Mouse (Mus musculus): Measurements from ENCODE around the gene Klrb1c. TPM values are rescaled to one million over a fixed set of nuclear protein-coding genes. Genes with fewer than 3 reads are reported as not detected.
"Not testable (repeated sequence)": the region's sequence is repeated elsewhere in the genome, so short reads cannot be mapped to it uniquely, and the experiment has no call there.

The Klrb1c gene
- polyA plus RNA-seq, 1 experiment, result not detected

DNA sequence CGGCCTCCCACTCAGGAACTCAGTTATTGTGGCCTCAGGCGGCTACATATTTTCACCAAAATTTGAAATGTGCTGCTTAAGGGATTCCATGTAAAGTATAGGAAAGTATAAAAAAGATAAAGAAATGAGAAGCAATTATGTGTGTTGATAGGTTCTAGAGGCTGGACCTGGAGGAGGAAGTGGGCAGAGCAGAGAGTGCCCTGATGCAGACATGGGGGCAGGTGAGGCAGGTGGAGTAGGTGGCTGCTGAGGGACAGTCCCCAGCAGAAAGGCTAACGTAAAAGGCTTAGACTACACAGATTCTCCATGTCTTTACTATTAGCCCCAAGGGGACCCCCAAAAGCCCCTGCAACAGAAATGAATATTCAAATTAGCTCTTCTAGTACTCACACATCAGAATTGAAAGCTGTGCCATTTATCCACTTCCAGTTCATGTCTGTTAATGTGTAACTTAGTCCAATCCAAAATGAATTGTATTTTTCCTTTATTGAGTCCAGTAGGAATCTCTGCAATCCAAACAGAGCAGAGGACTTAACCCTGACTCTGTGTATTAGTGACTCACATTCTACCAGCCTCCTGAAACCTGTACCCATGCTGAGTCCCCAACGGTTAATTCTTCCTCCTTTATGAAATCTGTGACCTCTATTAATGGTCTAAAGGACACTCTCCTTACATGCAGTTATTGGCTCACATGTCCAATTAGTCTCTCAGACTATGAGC lies 29.2 kb upstream of the Klrb1c start:
- no peak for TF ChIP-seq GATA1 (IDR thresholded peaks at IDR 0.05; ENCODE audit: borderline replicate concordance, low read length)
- no peak for TF ChIP-seq FLI1 (IDR thresholded peaks at IDR 0.05; ENCODE audit: low read length)

DNA sequence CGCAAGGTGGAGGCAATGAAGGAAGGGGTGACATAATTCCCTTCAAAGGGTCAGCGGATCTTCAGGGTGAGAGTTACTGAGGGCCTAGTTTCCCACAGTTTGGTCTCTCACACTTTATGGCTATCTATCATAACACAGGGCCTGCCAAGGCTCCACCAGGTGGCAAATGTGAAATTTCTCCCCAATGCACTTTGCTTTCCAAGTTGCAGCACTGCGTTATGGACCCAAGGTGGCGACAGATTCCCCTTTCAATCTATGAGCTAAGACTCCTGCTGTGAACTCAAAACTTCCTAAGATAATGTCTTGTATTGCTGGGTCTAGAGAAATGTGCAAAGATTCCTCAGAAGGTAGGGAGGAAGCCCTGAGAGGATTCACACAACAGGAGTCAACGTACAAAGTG lies 19.5 kb upstream of the Klrb1c start:
- H3K27me3 ChIP-seq (replicated peaks), result peaks cover 5% of the 10 kb centered on the region
- TF ChIP-seq GATA1 (IDR thresholded peaks at IDR 0.05; ENCODE audit: borderline replicate concordance, low read length), result no peak
- H3K36me3 ChIP-seq (replicated peaks; ENCODE audit: low read length), result no peaks in the 10 kb centered on the region
- peaks cover 23% of the 10 kb centered on the region for H3K4me1 ChIP-seq
- no peaks in the 10 kb centered on the region for H3K9me3 ChIP-seq
- no peak overlapping the region for H3K4me3 ChIP-seq (replicated peaks)

More for the DNA sequence above, 29.2 kb upstream of the Klrb1c start:
- Histone ChIP-seq H3K9me3 (no peaks in the 10 kb centered on the region; the same call in 1 of the 2 replicates), H3K27me3 (replicated peaks) (peaks cover 2% of the 10 kb centered on the region), H3K36me3 (replicated peaks; ENCODE audit: low read length) (no peaks in the 10 kb centered on the region), H3K4me3 (replicated peaks) (no peak overlapping the region), H3K4me1 (peaks cover 8% of the 10 kb centered on the region)

DNA sequence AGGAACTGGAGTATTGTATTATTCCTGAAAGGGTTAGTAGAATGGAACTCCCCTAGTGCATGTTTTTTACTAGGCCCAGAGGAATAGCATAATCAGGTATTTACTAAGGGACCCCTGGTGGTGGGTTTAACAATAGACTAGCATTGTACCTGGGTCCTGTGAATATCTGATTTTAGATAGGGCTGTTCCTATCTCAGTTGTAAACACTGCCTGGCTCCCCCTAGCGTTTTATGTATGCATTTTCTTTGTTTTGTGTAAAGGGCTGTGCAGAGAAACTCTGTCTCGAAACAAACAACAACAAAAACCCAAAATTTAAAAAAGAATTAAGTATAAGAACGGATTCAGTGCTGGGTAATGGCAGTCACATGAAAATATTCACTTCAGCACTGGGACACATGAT lies 18.0 kb upstream of the Klrb1c start:
- TF ChIP-seq FLI1 (IDR thresholded peaks at IDR 0.05; ENCODE audit: low read length) (no peak), GATA1 (IDR thresholded peaks at IDR 0.05; ENCODE audit: borderline replicate concordance, low read length) (no peak)
- Histone ChIP-seq H3K9me3 (no peaks in the 10 kb centered on the region), H3K4me1 (peaks cover 32% of the 10 kb centered on the region), H3K36me3 (replicated peaks; ENCODE audit: low read length) (no peaks in the 10 kb centered on the region), H3K27me3 (replicated peaks) (peaks cover under 1% of the 10 kb centered on the region), H3K4me3 (replicated peaks) (no peak overlapping the region)

DNA sequence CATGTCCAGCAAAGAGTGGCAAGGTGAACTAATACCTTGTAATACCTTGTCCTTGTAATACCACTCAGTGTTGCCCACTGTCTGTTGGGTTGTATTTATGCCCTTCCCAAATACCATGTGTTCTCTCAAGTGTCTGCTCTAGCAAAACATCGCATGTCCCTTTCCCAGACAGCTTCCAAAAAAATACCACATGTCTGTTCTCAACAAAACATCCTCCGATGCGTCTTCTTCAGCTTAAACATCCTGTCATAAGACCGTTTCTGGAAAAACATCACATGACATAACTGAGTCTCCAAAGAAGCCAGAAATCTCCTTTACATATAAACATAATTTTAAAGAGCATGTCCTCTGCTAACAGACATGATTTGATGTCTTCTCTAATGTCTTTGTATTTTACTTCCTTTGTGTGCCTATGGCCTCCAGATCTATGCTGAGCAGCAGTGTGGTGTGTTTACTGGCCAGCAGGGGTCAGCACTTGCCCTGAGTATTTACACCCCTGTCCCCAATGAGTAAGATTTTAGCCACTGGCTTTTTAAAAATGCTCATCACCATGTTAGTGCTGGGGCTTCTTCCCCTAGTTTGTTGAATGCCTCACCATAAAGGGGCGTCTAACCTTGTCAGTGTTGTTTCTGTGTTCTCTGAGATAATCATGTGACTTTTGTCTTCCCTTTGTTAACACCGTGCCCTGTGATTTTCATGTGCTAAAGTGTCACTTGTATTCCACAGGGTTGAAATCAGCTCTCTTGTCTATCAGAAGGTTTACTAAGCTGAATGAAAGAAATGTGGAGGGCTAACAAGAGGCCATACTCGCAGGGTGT lies 16.0 kb upstream of the Klrb1c start:
- H3K4me3 ChIP-seq (replicated peaks); H3K9me3 ChIP-seq; H3K27me3 ChIP-seq (replicated peaks); H3K36me3 ChIP-seq (replicated peaks; ENCODE audit: low read length): not testable (repeated sequence)
- peaks cover 37% of the 10 kb centered on the region for H3K4me1 ChIP-seq

DNA sequence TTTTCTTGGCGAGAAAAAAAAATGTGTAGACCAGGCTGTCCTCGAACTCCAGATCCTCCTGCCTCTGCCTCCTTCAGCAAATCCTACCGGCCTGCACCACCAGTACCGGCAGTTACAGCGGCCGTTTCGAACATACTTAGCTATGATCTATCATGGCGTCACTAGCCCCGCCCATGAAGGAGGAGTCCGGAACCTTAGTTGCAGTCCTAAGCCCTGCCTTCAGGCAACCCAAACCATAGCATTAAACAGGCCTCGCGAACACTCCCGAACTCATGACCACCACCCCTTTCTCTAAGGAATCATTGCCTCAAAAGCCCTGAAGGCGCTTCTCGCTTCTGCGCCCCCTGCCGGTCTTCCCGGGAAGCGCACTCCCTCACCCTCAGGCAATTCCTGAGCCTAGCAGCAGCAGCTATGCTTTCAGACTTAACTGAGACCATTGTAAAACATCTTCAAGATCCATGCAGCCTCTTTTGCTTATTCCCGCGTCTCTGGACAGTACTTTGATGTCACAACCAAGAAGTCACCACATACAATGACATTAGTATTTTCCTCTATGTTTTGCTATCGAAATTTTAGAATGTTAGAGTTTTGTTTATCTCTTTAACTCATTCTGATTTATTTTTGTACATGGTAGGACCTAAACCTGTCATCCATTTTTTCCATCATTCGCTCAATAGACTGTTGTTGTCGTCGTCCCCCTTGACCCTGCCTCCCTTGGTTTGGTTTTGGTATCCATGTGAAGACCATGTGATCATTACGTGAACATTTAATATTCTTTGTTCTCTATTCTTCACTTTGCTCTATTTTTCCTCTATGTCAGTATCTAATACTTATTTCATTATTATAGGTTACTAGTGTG lies 14.2 kb upstream of the Klrb1c start:
- no peaks in the 10 kb centered on the region for H3K36me3 ChIP-seq (replicated peaks; ENCODE audit: low read length)
- H3K4me3 ChIP-seq (replicated peaks), result peak overlapping the region; percentile 93
- peaks cover 38% of the 10 kb centered on the region for H3K4me1 ChIP-seq
- H3K9me3 ChIP-seq, result no peaks in the 10 kb centered on the region
- H3K27me3 ChIP-seq (replicated peaks), result no peaks in the 10 kb centered on the region
- TF ChIP-seq GATA1 (IDR thresholded peaks at IDR 0.05; ENCODE audit: borderline replicate concordance, low read length) (no peak), FLI1 (IDR thresholded peaks at IDR 0.05; ENCODE audit: low read length) (no peak)

DNA sequence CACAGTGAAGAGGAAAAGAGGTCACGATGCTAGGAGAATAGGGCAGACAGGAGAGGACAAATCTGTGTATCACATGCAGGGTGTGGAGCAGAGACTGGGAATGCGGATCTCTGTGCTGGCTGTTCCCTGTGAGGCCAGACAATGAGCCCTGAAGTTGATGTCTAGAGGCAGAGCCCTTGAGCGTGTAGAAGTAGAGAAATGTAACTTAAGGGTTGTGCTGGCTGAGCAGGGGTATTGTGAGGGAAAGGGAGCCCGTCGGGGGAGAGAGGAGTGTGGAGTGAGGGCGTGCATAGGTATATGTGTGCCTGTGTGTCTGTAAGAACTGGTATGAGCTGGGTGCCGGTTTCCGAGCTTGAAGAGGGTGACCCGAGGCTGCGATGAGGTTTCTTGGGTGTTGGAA lies 13.5 kb upstream of the Klrb1c start:
- Histone ChIP-seq H3K4me1 (peaks cover 45% of the 10 kb centered on the region), H3K27me3 (replicated peaks) (no peaks in the 10 kb centered on the region), H3K4me3 (replicated peaks) (peak overlapping the region; percentile 93), H3K36me3 (replicated peaks; ENCODE audit: low read length) (no peaks in the 10 kb centered on the region), H3K9me3 (no peaks in the 10 kb centered on the region)
- no peak for TF ChIP-seq FLI1 (IDR thresholded peaks at IDR 0.05; ENCODE audit: low read length)
- TF ChIP-seq GATA1 (IDR thresholded peaks at IDR 0.05; ENCODE audit: borderline replicate concordance, low read length), result no peak

DNA sequence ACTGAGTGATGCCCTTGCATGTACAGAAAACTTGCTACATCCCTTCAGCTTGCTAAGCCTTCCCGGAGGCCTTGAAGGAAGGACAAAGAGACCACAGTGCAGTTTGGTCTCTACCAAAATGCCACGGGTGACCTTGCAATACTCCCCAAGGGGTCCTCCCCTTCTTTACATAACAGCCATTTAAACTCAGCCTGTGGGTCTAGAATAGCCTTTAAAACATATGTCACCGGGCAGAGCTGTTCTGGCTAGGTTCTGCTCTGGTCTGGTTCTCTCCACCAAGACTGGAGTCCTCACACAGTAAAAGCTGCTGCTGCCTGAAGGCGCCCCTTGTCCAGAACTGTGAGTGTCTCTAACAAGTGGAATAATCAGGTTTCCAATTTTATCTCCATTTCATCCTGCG lies 11.7 kb upstream of the Klrb1c start:
- H3K36me3 ChIP-seq (replicated peaks; ENCODE audit: low read length); H3K4me3 ChIP-seq (replicated peaks); H3K27me3 ChIP-seq (replicated peaks); H3K9me3 ChIP-seq: not testable (repeated sequence)
- H3K4me1 ChIP-seq, result peaks cover 61% of the 10 kb centered on the region

DNA sequence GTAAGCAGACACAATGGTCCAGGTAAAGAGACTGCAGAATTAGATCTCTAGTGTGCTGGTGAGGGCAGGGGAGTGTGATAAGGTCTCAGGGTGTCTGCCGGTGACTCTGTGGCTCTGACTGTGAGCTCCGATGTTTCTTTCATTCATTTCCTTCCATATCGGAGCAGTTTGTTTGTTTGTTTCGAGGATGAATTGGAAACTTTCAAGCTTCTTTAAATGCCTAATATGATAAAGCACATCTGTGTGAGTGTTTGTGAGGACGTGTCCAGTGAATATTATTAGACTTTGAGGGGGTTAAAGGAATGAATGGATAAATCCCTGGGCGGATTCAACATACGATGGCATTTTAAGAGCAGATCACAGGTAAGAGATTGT lies 10.9 kb upstream of the Klrb1c start:
- Histone ChIP-seq H3K9me3 (no peaks in the 10 kb centered on the region), H3K4me3 (replicated peaks) (peak overlapping the region; percentile 89), H3K4me1 (peaks cover 59% of the 10 kb centered on the region), H3K27me3 (replicated peaks) (no peaks in the 10 kb centered on the region), H3K36me3 (replicated peaks; ENCODE audit: low read length) (no peaks in the 10 kb centered on the region)
- TF ChIP-seq GATA1 (IDR thresholded peaks at IDR 0.05; ENCODE audit: borderline replicate concordance, low read length) (no peak), FLI1 (IDR thresholded peaks at IDR 0.05; ENCODE audit: low read length) (no peak)

DNA sequence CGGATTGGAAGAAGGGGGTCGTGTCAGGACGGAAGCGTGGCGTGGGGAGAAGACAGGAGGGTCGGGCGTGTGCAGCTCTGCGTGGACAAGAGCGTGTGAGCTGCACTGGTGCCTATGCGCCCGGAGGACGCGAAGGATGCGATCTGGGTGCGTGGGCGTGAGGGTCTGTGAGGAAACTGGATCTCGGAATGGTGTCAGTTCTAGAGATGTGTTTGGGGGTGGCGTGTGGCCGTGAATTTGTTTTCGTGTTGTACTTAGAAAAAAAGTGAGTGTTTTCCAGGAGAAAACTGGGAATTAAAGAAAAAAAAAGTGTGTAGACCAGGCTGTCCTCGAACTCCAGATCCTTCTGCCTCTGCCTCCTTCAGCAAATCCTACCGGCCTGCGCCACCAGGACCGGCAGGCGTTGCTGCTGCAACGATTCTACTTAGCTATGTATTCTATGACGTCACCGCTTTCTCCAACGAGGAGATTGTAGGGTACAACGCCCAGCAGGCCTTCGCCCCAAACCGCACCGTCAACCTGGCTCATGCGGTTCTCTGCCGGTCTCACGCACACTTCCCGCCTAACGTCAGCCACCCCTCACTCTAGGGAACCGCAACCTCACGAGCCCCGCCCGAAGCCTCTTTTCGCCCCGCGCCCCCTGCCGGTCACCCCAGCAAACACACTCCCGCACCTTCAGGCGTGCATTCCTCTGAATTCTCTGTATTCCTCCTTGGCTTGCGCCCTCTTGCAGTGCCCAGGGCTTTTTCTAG lies 10.3 kb upstream of the Klrb1c start:
- H3K27me3 ChIP-seq (replicated peaks); H3K9me3 ChIP-seq; H3K36me3 ChIP-seq (replicated peaks; ENCODE audit: low read length): not testable (repeated sequence)
- Histone ChIP-seq H3K4me1 (peaks cover 55% of the 10 kb centered on the region), H3K4me3 (replicated peaks) (peak overlapping the region; percentile 93)

DNA sequence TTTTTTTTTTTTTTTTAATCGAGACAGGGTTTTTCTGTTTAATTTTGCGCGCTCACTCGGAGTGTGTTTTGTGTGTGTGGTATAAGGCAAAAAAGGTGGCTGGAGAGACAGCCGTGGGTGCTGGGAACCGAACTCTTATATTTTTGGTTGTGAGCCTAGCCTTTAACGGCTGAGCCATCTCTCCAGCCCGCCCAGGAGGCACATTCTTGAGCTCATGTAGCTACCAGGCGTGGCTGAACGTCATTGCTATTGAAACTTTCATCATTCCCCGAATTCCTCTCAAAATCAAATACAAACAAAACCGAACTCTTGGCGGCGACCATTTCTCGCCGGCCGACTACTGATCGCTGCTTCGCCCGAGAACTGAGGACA lies 9.7 kb upstream of the Klrb1c start:
- H3K4me3 ChIP-seq (replicated peaks), result peak overlapping the region; percentile 90
- not testable (repeated sequence) for H3K27me3 ChIP-seq (replicated peaks); H3K9me3 ChIP-seq; H3K36me3 ChIP-seq (replicated peaks; ENCODE audit: low read length)
- peaks cover 51% of the 10 kb centered on the region for H3K4me1 ChIP-seq
